Mouse (Mus musculus) ES-E14 (cell line): ENCODE results near the gene B430306N03Rik.

Experiments
- CHD2 ChIP-seq: IDR thresholded peaks from 2 replicates; pipeline ENCODE4 v1.6.1; 2014; ENCODE audit warnings: mild to moderate bottlenecking, low read depth, low read length, inconsistent platforms
- MAFK ChIP-seq: IDR thresholded peaks from 2 replicates; pipeline ENCODE4 v1.6.1; 2014; ENCODE audit warnings: mild to moderate bottlenecking, low read depth, low read length, inconsistent platforms; ENCODE audit not compliant: insufficient read depth
- ZC3H11A ChIP-seq: IDR thresholded peaks from 2 replicates; pipeline ENCODE4 v1.6.1; 2012; ENCODE audit warnings: low read depth, mild to moderate bottlenecking, inconsistent platforms, low read length, borderline replicate concordance

DNA sequence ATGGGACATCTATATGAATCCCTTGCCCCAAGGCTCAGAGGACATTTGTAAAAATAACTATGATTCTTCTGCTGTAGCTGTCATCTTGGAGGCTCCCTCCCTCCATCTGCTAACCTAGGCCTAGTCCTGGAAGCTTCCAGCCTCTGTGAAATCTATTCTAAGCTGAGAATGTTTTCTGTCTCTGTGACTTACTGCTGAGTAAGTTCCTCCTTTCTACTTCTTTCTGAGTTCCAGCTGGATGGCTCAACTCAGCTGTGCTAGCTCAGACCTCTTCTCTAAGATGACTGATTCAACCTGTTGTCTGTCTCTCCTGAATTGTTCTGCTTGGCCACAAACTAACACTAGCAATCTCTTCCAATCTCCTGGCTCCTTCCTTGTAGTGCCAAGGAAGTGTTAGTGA is 37.6 kb upstream of the B430306N03Rik start:
- TF ChIP-seq CHD2: no peak
- TF ChIP-seq ZC3H11A: no peak
- TF ChIP-seq MAFK: no peak
